Mouse (Mus musculus) MN1 (cell line): Measurements from ENCODE around the gene Atxn1l.

Experiments
- DNase-seq: peaks from one replicate; pipeline ENCODE4 v3.0.0-alpha.2; 2016; ENCODE audit warnings: low spot score

Atxn1l gene

DNA sequence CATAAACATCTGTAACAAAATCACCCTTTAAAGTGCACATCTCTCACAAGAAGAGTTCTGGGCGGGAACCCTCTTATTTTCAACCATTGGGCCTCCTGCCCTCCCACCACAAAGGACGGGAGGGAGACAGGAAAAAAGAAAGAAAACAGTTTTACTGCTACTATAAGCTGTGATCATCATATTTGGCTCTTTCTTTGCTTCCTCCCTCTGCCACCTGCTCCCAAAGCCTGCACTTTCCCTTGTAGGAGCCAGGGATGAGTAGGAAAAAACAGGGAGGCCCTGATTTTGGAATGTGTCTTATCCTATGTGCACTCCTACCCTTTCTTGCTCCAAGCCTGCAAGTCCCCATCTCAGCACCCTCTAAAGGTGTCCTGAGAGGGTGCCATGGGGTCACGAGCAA lies 6.5 kb downstream of the Atxn1l start:
- no peak for DNase-seq

DNA sequence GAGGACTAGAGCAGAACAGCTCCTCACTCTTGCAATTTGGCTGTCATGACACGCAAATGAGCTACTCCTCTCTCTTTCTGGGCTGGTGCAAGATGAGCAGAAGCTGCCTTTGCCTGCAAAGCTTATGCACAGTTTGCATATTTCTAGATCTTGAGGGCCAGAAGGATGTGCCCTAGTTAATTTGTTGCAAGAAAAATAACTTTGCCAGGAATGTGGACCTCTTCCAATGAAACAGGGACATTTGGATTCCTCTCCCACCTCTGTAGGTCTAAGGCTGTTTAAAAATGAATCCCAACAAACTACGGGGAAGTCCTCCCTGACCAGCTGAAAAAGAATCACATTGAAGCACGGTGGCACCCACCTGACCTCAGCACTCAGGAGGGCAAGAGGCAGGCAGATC lies 12.4 kb downstream of the Atxn1l start:
- DNase-seq = no peak

DNA sequence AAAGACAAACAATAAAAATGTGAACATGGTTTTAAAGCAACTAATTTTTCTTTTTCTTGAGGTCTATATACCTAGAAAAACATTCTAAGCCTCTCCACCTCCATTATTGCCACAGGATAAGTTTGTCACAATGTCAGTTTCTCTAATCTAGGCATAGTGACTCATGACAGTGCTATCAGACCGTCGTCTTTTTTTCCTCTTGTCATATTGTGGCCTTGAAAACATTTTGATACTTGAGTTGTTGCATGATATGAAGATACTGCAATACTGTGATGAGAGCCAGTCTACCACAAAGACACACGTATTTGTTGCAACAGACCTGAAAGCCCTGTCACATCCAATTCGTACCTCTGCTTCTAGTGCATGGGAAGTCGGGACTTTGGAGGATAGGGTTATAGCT lies 22.6 kb downstream of the Atxn1l start:
- no peak for DNase-seq

DNA sequence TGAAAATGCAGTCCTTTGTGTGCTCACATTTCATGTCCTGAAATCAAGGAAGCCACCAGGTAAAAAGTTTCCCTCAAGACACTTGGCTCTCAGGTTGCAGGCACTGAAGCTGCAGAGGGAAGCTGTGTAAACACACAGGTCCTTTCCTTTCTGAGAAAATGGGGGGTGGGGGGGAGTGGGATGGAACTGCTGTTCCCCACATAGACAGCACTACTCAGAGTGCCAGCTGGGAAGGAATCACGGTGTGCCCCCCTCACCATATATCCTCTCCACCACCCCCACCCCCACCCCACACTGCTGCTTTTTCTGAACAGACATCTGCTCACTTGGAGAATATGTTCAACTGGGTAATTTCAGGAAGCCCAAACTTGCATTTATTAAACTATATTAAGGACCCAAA lies 25.0 kb downstream of the Atxn1l start:
- DNase-seq = no peak

DNA sequence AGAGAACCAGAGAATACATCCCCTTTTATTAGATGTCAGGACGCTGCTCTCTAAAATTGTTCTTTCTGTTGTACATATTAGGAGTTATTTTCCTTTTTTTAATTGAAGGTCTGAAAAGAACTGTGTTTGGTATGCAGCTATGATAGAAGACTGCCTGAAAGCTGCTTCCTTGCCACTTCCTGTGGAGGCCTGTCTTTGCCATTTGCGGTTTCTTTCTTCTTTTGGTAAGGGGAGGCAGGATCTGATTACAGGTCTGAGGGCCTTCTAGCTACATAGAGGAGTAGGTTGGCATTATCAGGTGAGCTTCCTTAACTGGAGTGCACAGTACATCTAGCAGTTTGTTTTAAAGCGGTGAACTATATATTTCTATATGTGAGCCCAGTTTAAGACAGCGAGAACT lies 29.6 kb downstream of the Atxn1l start:
- no peak for DNase-seq

DNA sequence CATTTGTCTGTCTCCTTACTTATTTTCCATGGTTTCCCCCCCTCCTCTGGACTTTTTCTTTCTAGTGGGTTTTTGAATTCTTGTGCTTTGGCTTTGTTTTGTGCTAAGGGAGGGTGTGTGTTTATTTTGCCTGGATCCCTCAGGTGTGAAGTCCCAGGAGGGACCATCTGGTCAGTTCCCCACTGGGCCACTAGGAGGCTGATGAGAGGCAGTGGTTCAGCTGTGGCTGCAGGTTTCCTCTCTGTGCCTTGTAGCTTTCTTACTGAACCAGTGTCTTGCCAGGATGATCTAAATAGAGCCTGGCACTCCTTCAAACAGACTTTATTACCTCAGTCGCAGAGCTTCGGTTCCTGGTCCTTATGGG lies 30.7 kb downstream of the Atxn1l start:
- peak; percentile 85 for DNase-seq

DNA sequence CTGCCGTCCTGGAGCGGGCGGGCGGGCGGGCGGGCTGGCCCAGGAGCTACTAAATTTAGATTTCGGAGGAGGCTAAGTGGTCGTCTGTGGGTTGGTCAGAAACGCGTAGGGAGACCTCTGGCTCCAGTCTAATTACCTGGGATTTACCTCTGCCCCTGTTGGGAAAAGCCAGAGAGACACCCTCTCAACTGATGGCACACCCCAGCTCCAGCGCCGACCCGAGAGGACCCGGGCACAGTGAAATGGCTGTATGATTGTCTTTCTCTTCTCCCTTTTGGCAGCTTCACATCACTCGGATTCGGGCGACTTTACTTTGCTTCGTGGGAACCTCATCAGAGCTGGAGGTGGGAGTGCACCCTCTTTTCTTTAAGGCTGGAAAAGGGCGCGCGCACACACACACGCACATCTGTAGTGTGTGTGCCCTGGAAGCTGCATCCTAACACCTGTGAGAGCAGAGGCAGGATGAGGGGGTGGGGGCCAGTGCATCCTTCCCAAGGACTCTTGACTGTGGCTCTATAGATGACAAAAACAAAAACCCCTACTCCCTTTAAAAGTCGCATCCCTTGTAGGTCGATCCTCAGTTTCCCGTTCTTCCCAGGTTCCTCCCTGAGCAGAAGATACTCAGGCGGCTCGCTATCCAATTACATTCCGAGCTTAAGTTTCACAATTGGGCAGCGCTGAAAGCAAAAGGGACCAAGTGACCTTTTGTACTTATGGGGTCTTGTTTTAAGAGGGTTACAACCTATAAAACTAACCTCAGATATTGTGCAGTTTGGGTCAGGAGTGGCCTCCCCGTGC lies 31.3 kb downstream of the Atxn1l start:
- peak; percentile 50 for DNase-seq

DNA sequence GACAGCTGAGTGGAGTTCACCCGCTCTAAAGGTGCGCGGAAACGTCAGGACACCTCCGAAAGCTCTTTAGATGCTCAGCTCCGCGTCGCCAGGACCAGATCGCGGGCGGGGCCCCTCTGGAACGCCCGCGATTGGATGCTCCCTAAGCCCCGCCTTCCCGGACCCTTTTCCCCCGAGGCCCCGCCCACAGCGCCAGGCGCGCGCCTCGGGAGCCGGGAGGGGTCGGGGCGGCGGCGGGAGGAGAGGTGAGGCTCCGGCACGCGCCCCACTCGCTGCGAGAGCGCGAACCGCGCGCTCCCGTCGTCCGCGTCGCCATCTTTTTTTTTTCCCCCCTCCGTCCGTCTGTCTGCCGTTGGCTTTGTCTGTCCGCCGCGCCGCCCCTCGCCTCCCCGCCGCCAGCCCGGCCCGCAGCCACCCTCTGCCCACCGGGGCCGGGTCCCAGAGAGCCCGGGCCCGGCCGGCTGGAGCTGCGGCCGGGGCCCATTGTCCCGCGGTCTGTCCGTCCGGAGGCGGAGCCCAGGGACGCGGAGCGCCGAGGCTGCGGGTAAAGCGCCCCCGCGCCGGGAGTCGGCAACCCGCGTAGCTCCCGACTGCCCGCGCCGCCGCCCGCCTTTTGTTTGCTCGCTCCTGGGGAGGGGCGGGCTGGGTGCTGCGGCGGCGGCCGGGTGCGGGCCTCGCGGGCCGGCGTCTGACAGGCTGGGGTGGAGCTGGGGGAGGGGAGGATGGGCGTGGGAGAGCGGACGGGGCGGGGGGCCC lies 32.0 kb downstream of the Atxn1l start, which contains the start of gene Zfp821:
Zfp821 (plus strand) TSS at position 227 of the 756 bp plus-strand sequence.
- peak; percentile 96 for DNase-seq

DNA sequence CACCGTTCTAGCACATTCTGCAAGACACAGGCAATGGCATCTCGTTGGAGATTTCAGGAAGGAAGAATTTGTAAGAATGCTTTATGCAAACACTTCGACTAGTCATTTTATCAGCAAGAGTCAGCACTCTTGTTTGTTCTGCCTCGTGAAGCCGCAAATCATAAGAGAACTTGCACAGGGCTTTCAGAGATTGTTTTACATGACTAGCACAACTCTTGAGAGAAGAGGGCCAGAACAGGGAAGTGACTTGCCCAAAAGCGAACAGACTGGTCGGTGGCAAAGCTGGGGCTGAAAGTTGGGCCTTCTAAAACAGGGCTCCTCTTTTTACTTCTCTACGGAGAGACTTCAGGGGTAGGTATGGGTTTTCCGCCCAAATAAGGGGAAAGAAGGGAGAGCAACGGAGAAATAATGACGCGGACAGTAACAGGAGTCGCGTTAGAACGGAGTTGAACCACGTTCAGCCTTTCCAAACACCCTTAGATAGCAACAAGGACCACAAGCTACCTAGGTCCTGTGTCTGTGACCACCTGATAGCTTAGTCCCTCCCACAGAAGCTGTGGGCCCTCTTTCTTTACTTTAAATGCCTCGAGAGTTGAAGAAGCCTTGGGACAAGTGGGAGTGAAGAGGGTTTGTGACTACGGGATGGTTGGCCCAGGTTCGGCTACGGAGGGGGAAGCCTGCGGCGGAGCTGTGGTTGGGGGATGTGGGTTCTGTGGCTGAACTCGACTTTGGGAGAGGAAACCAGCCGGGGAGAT lies 32.8 kb downstream of the Atxn1l start:
- peak; percentile 19 for DNase-seq

DNA sequence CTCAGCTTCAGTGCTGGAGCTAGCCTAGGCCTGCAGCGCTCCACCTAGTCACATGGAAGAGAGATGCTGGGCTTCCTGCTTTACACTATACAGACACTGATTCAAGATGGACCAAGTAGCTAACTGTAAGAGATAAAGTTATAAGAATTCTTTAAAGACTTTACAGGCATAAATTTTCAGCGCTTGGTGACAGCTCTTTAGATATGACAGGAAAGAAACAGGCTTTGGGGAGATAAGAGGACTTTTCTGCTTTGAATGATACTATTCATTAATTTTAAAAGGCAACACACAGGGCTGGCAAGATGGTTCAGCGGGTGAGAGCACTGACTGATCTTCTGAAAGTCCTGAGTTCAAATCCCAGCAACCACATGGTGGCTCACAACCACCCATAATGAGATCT lies 39.1 kb downstream of the Atxn1l start:
- no peak for DNase-seq

DNA sequence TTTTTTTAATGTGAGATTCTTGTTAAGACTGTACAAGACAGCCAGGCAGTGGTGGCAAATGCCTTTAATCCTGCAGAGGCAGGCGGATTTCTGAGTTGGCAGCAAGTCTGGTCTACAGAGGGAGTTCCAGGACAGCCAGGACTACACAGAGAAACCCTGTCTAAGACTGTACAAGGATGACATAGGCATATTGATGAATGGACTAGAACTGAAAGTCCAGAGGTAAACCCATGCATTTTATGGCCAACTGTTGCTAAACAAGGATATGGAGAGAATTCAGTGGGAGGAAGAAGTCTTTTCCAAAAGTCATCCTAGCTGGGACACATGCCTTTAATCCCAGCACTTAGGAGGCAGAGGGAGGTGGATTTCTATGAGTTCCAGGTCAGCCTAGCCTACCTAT lies 39.8 kb downstream of the Atxn1l start:
- DNase-seq = no peak

DNA sequence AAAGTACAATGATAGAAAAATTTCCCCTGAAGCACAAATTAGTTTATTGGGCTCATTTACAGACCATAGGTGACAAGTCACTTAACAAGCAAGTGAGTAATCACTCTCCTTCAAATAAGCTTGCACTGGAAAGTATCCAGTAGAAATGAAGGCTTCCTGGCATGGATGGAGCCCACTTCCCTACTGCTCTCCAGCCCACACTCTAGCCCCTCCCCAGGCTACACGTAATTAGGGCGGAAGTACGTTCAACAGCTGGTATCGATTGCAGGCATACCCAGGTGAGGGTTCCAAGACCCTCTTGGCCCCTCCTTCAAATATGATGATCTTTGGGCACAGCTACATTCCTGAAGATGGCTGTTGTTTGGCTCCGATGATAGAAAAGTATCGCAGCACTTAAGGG lies 43.4 kb downstream of the Atxn1l start:
- DNase-seq = peak; percentile 56

DNA sequence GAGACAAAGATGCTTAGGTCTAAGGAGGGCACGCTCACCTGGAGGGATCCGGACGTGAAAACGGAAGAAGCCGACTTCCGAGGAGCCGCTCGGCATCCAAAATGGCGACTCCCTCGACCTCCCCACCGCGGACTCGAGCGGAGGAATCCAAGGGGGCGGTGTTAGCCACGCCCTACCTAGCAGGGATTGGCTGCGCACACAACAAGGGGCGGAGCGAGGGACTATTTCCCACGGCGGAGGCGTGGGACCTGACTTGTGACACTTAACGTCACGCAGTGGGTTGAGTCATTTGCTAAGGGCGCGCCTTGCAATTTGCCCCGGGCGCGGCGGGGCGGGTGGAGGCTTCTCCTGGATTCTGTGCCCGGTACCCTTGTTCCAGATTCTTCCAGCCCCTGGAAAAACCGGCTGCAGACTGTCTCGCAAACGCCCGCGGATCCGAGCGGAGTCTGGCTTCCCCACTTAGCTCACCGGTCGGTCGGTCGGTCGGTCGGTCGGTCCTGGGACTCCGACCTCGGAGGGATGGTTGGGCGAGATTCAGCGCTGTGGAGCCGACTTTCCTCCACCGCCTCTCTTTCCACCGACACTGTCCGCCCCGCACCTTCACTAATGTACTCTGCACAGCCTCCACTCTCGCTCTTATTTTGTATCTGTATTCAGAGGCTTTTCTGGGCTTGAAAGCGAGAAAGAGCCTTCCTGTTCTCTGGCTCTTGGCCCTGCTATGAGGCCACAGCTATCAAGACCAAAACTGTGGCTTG lies 44.2 kb downstream of the Atxn1l start, which contains the start of gene Ist1:
Ist1 (minus strand) TSS at position 115 of the 755 bp plus-strand sequence.
- DNase-seq = peak; percentile 100

DNA sequence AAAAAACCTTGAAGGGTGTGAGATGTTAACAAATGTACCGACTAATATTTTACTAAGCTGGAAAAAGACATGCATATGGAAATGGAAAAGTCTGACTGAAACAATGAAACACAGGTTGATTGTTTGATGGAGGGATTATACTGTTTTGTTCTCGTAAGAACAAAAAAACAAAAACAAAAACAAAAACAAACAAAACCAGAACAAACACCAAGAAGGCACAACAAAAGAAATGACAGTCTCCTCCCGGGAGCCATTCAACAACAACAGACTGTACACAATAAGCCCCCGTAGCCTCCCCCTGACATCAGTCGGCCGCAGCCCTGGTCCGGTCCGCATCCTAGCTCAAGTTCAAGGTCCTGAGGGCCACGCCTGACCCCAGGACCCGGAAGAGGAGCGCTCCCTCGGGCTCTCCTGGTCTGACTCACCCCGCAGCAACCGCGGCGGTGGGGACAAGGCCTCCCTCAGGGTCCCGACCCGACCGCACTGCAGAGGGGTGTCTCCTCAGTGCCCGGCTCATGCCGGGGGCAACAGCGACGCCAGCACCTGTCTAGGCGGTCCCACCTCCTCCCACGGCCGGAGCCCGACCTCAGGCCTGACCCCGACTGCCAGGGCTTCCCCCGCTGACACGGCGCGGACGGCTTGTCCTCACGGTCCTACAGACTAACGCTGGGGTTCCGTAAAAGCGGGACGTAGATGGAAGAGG lies 44.9 kb downstream of the Atxn1l start:
- DNase-seq = peak; percentile 71

DNA sequence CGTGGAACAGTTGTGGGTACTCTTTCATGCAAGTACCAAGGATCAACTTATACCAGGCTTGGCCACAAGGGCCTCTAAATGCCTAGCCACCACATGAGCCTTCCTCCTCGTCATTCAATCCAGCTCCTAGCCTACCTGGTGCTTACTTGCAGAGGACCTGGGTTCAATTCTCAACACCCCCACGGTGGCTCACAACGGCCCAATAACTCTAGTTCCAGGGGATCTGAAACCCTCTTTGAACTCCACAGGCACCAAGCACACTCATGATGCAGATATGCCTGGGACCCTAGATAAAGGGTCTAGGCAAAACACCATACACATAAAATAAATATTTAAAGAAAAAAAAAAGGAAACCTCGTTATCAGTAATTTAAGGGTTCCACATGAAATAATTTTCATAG lies 45.8 kb downstream of the Atxn1l start:
- peak; percentile 49 for DNase-seq

DNA sequence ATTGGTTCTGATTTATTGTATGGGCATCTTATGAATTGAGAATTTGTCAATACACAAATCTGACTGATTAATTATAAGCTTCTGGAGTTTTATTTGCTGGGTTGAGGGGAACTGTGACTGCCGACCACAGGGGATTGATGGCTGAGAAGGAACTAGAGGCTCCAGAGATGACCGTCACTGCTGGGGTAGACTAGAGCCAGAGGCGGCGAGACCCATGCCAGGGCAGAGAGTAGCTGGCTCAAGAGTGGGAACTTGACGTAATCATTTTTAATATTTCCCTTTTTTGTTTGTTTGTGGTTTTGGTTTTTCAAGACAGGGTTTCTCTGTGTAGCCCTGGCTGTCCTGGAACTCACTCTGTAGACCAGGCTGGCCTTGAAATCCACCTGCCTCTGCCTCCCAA lies 50.3 kb downstream of the Atxn1l start:
- no peak for DNase-seq

DNA sequence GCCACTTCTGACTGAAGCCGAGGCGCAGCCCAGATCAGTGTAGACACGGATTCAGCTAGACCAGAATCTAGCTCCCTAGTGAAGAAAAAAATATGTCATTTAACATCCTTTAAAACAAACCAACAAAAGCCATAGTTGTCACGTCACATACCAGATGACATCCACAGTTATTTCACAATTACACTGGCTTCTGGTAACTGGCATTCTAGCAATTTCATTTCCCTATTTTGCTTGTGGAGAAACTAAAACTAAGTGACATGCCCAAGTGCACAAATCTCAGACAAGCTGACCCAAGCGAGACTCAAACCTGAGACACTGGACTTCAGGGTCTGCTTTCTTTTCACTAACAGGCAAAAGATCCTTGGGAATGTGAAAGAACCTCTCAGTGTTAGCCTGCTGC lies 55.4 kb downstream of the Atxn1l start:
- no peak for DNase-seq

DNA sequence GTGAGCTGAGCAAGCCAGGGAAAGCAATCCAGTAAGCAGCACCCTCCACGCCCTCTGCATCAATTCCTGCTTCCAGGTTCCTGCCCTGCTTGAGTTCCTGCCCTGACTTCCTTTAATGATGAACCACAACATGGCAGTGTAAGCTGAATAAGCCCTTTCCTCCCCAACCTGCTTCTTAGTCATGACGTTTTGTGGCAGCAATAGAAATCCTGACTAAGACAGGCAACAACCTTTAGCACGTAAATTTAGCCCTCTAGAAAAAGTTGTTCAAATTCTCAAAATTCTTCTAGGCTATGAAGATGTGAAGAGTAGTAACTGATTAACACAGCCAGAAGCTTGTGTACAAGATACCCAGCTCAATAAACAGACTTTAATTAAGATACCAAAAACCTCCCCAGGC lies 56.0 kb downstream of the Atxn1l start:
- no peak for DNase-seq
